Mouse (Mus musculus) right cerebral cortex, postnatal 10 days (tissue): ENCODE results near the gene Noxo1.
"Not testable (repeated sequence)": the region's sequence is repeated elsewhere in the genome, so short reads cannot be mapped to it uniquely, and the experiment has no call there.

Experiments
- DNase-seq, 2 experiments: peaks; one replicate each; pipeline ENCODE4 v3.0.0; 2021; ENCODE audit warnings: low spot score in 2 of 2

Gene Noxo1

GRCm38 (mm10) chr17:24676877-24677276 is 19.2 kb upstream of the Noxo1 start:
- no peak for DNase-seq

GRCm38 (mm10) chr17:24677500-24678080 is 18.4 kb upstream of the Noxo1 start:
- DNase-seq = no peak

GRCm38 (mm10) chr17:24686514-24686913 is 9.5 kb upstream of the Noxo1 start:
- DNase-seq = peak in 1 of 2 experiments; percentile 37

- DNase-seq = peak in 1 of 2 experiments; percentile 46
Measured at GRCm38 (mm10) chr17:24687146-24687595, 8.9 kb upstream of the Noxo1 start.

- no peak for DNase-seq
Measured at GRCm38 (mm10) chr17:24687599-24687998, 8.4 kb upstream of the Noxo1 start.

GRCm38 (mm10) chr17:24689251-24690081 is 6.6 kb upstream of the Noxo1 start, which contains the start of gene Syngr3:
Gene Syngr3, minus strand, starts transcription at chr17:24689955.
- peak; percentile 67 to 69 for DNase-seq

- no peak for DNase-seq
Measured at GRCm38 (mm10) chr17:24692385-24692784, 3.6 kb upstream of the Noxo1 start.

- DNase-seq = no peak
Measured at GRCm38 (mm10) chr17:24695326-24696010, 566 bp upstream of the Noxo1 start.

- DNase-seq = no peak
Measured at GRCm38 (mm10) chr17:24697985-24698384, 2.0 kb downstream of the Noxo1 start.

GRCm38 (mm10) chr17:24698715-24699114 is 2.7 kb downstream of the Noxo1 start:
- no peak for DNase-seq

GRCm38 (mm10) chr17:24699473-24699872 is 3.4 kb downstream of the Noxo1 start:
- no peak for DNase-seq

- DNase-seq = no peak
Measured at GRCm38 (mm10) chr17:24701251-24701650, 5.2 kb downstream of the Noxo1 start.

- DNase-seq = peak in 1 of 2 experiments; percentile 29
Measured at GRCm38 (mm10) chr17:24705821-24706220, 9.8 kb downstream of the Noxo1 start.

GRCm38 (mm10) chr17:24706982-24707800 is 11.2 kb downstream of the Noxo1 start, which contains the start of gene Tbl3:
Gene Tbl3, minus strand, starts transcription at chr17:24707660.
- peak; percentile 97 for DNase-seq

- no peak for DNase-seq
Measured at GRCm38 (mm10) chr17:24707801-24708425, 11.9 kb downstream of the Noxo1 start.

GRCm38 (mm10) chr17:24708646-24709045 is 12.6 kb downstream of the Noxo1 start:
- no peak for DNase-seq

- no peak for DNase-seq
Measured at GRCm38 (mm10) chr17:24715556-24715955, 19.5 kb downstream of the Noxo1 start.

GRCm38 (mm10) chr17:24716166-24716682 is 20.2 kb downstream of the Noxo1 start:
- peak in 1 of 2 experiments; percentile 35 for DNase-seq

- no peak for DNase-seq
Measured at GRCm38 (mm10) chr17:24717943-24718342, 21.9 kb downstream of the Noxo1 start, which contains the start of the genes Rnf151 and Rps2. Gene Rnf151, minus strand, starts transcription at chr17:24718063. Gene Rps2, plus strand, starts transcription at chr17:24718116.

GRCm38 (mm10) chr17:24718938-24719337 is 22.9 kb downstream of the Noxo1 start:
- DNase-seq = not testable (repeated sequence)
